Mouse (Mus musculus) ES-E14 (cell line): ENCODE measurements at regions not wholly inside any gene's neighbourhood (a gene's known extent, or its start where the extent isn't known, plus 50 kb on each side); places are given as distances from the start of the nearest gene placed in this dataset.

ENCODE experiments used
- CHD2 ChIP-seq: IDR thresholded peaks from 2 replicates; pipeline ENCODE4 v1.6.1; 2014; ENCODE audit warnings: mild to moderate bottlenecking, low read depth, low read length, inconsistent platforms
- HCFC1 ChIP-seq: IDR thresholded peaks from 2 replicates; pipeline ENCODE4 v1.6.1; 2012; ENCODE audit warnings: low read length, inconsistent platforms, borderline replicate concordance; ENCODE audit not compliant: insufficient read depth
- MAFK ChIP-seq: IDR thresholded peaks from 2 replicates; pipeline ENCODE4 v1.6.1; 2014; ENCODE audit warnings: mild to moderate bottlenecking, low read depth, low read length, inconsistent platforms; ENCODE audit not compliant: insufficient read depth
- ZC3H11A ChIP-seq: IDR thresholded peaks from 2 replicates; pipeline ENCODE4 v1.6.1; 2012; ENCODE audit warnings: low read depth, mild to moderate bottlenecking, inconsistent platforms, low read length, borderline replicate concordance
- ZNF384 ChIP-seq: IDR thresholded peaks from 2 replicates; pipeline ENCODE4 v1.6.1; 2012; ENCODE audit warnings: low read depth, low read length, inconsistent platforms

GRCm38 (mm10) chr8:126850189-126850535 is 95.5 kb downstream of the Tomm20 start:
- TF ChIP-seq MAFK (no peak), ZC3H11A (no peak), CHD2 (no peak), ZNF384 (no peak), HCFC1 (no peak)
